Mouse (Mus musculus) midbrain, embryonic 13.5 days (tissue): ENCODE measurements at regions not wholly inside any gene's neighbourhood (a gene's known extent, or its start where the extent isn't known, plus 50 kb on each side); places are given as distances from the start of the nearest gene placed in this dataset.

Experiments
- ATAC-seq: fragments of 200-750 bp; cut with Nextera tagmentation; 2 replicates; pipeline ENCODE4 v1.8.0; 2017; ENCODE audit warnings: mild to moderate bottlenecking, moderate TSS enrichment, moderate library complexity
- H3K27ac ChIP-seq: fragments of 300-500 bp; sonication (generic); 2 replicates; pipeline ENCODE4 v1.5.1; 2015; ENCODE audit warnings: inconsistent platforms, mild to moderate bottlenecking, moderate library complexity
- H3K27me3 ChIP-seq: fragments of 300-500 bp; sonication (generic); 2 replicates; pipeline ENCODE4 v1.6.1; 2015; ENCODE audit warnings: mild to moderate bottlenecking, inconsistent platforms
- H3K36me3 ChIP-seq: fragments of 300-500 bp; sonication (generic); 2 replicates; pipeline ENCODE4 v1.6.1; 2015; ENCODE audit warnings: mild to moderate bottlenecking, inconsistent platforms
- H3K4me1 ChIP-seq: fragments of 300-500 bp; sonication (generic); replicated peaks from 2 replicates; pipeline ENCODE4 v1.6.1; 2015; ENCODE audit warnings: inconsistent platforms
- H3K4me2 ChIP-seq: fragments of 300-500 bp; sonication (generic); replicated peaks from 2 replicates; pipeline ENCODE4 v1.6.1; 2015; ENCODE audit warnings: moderate library complexity, mild to moderate bottlenecking, inconsistent platforms
- H3K4me3 ChIP-seq: fragments of 300-500 bp; sonication (generic); replicated peaks from 2 replicates; pipeline ENCODE4 v1.5.1; 2015; ENCODE audit warnings: mild to moderate bottlenecking, inconsistent platforms
- H3K9ac ChIP-seq: fragments of 300-500 bp; sonication (generic); replicated peaks from 2 replicates; pipeline ENCODE4 v1.6.1; 2015; ENCODE audit warnings: mild to moderate bottlenecking, inconsistent platforms
- H3K9me3 ChIP-seq: fragments of 300-500 bp; sonication (generic); 2 replicates; pipeline ENCODE4 v1.6.1; 2016; ENCODE audit warnings: mild to moderate bottlenecking, inconsistent platforms
- WGBS: fragments of 180-500 bp; shearing (Covaris S2); methylation state at CpG from one replicate; pipeline ENCODE4 v1.1.7; 2015; 5-methylcytosine and 5-hydroxymethylcytosine counted together

- no peak for ATAC-seq
- no peak overlapping the region for H3K4me3 ChIP-seq
Measured at GRCm38 (mm10) chr13:44504455-44504854, 224.8 kb upstream of the Jarid2 start.

GRCm38 (mm10) chr13:44506975-44507374 is 222.3 kb upstream of the Jarid2 start:
- Histone ChIP-seq H3K4me2 (no peak overlapping the region), H3K36me3 (no peaks in the 10 kb centered on the region), H3K4me1 (peaks cover 5% of the 10 kb centered on the region), H3K9me3 (no peaks in the 10 kb centered on the region), H3K27ac (no peak overlapping the region), H3K27me3 (no peaks in the 10 kb centered on the region), H3K9ac (no peak overlapping the region), H3K4me3 (no peak overlapping the region)
- WGBS, result 75% methylated on average over 5 of the region's 5 CpGs
- no peak for ATAC-seq

More at GRCm38 (mm10) chr13:44504455-44504854, 224.8 kb upstream of the Jarid2 start:
- 93% methylated on average over 6 of the region's 6 CpGs for WGBS
- no peaks in the 10 kb centered on the region for H3K9me3 ChIP-seq
- peaks cover 10% of the 10 kb centered on the region for H3K4me1 ChIP-seq
- H3K36me3 ChIP-seq, result no peaks in the 10 kb centered on the region
- H3K4me2 ChIP-seq, result no peak overlapping the region
- H3K27ac ChIP-seq, result no peak overlapping the region
- H3K9ac ChIP-seq, result no peak overlapping the region
- H3K27me3 ChIP-seq, result no peaks in the 10 kb centered on the region

GRCm38 (mm10) chr13:44509526-44510159 is 219.6 kb upstream of the Jarid2 start:
- Histone ChIP-seq H3K4me2 (no peak overlapping the region), H3K9me3 (no peaks in the 10 kb centered on the region), H3K36me3 (no peaks in the 10 kb centered on the region), H3K4me3 (no peak overlapping the region), H3K9ac (no peak overlapping the region), H3K4me1 (peaks cover 12% of the 10 kb centered on the region; the same call in 1 of the 2 replicates), H3K27ac (no peak overlapping the region), H3K27me3 (no peaks in the 10 kb centered on the region)
- ATAC-seq, result no peak
- WGBS, result 42% methylated on average over 11 of the region's 11 CpGs

- no peak for ATAC-seq
- no peaks in the 10 kb centered on the region for H3K27me3 ChIP-seq
- no peak overlapping the region for H3K4me2 ChIP-seq
- no peaks in the 10 kb centered on the region for H3K9me3 ChIP-seq
- no peaks in the 10 kb centered on the region for H3K36me3 ChIP-seq
- no peak overlapping the region for H3K27ac ChIP-seq
- H3K4me3 ChIP-seq, result no peak overlapping the region
- 47% methylated on average over 13 of the region's 13 CpGs for WGBS
- peaks cover 12% of the 10 kb centered on the region; the same call in 1 of the 2 replicates for H3K4me1 ChIP-seq
- H3K9ac ChIP-seq, result no peak overlapping the region
Measured at GRCm38 (mm10) chr13:44513378-44514285, 215.6 kb upstream of the Jarid2 start.

GRCm38 (mm10) chr13:44514636-44515158 is 214.6 kb upstream of the Jarid2 start:
- Histone ChIP-seq H3K9me3 (no peaks in the 10 kb centered on the region), H3K36me3 (no peaks in the 10 kb centered on the region), H3K4me1 (peaks cover 12% of the 10 kb centered on the region; the same call in 1 of the 2 replicates), H3K9ac (no peak overlapping the region), H3K4me3 (no peak overlapping the region), H3K27ac (no peak overlapping the region), H3K4me2 (no peak overlapping the region), H3K27me3 (0 out of 2 replicates have a peak, but pooled peaks cover 5% of the 10 kb centered on the region)
- 84% methylated on average over 5 of the region's 5 CpGs for WGBS
- ATAC-seq, result no peak

- Histone ChIP-seq H3K27ac (no peak overlapping the region), H3K36me3 (no peaks in the 10 kb centered on the region), H3K4me2 (no peak overlapping the region), H3K9ac (no peak overlapping the region), H3K4me1 (peaks cover 12% of the 10 kb centered on the region; the same call in 1 of the 2 replicates), H3K27me3 (peaks cover 5% of the 10 kb centered on the region; the same call in 1 of the 2 replicates), H3K4me3 (no peak overlapping the region), H3K9me3 (no peaks in the 10 kb centered on the region)
- no peak for ATAC-seq
- 83% methylated on average over 4 of the region's 4 CpGs for WGBS
Measured at GRCm38 (mm10) chr13:44516863-44517262, 212.4 kb upstream of the Jarid2 start.

- 86% methylated on average over 9 of the region's 9 CpGs for WGBS
- Histone ChIP-seq H3K9me3 (no peaks in the 10 kb centered on the region), H3K27ac (no peak overlapping the region), H3K36me3 (no peaks in the 10 kb centered on the region), H3K4me1 (peaks cover 12% of the 10 kb centered on the region; the same call in 1 of the 2 replicates), H3K4me2 (no peak overlapping the region), H3K27me3 (peaks cover 5% of the 10 kb centered on the region; the same call in 1 of the 2 replicates), H3K4me3 (no peak overlapping the region), H3K9ac (no peak overlapping the region)
- ATAC-seq, result no peak
Measured at GRCm38 (mm10) chr13:44517312-44517711, 212.0 kb upstream of the Jarid2 start.

GRCm38 (mm10) chr13:44518215-44518614 is 211.1 kb upstream of the Jarid2 start:
- peaks cover 12% of the 10 kb centered on the region; the same call in 1 of the 2 replicates for H3K4me1 ChIP-seq
- H3K27me3 ChIP-seq, result peaks cover 5% of the 10 kb centered on the region; the same call in 1 of the 2 replicates
- no peak overlapping the region for H3K4me2 ChIP-seq
- H3K27ac ChIP-seq, result no peak overlapping the region
- no peak for ATAC-seq
- H3K36me3 ChIP-seq, result no peaks in the 10 kb centered on the region
- H3K9me3 ChIP-seq, result no peaks in the 10 kb centered on the region
- no peak overlapping the region for H3K4me3 ChIP-seq
- no peak overlapping the region for H3K9ac ChIP-seq
- 92% methylated on average over 4 of the region's 4 CpGs for WGBS

- H3K9me3 ChIP-seq, result no peaks in the 10 kb centered on the region
- no peak for ATAC-seq
- H3K9ac ChIP-seq, result no peak overlapping the region
- H3K27me3 ChIP-seq, result peaks cover 8% of the 10 kb centered on the region; the same call in 1 of the 2 replicates
- no peak overlapping the region for H3K27ac ChIP-seq
- no peak overlapping the region for H3K4me3 ChIP-seq
- 83% methylated on average over 4 of the region's 4 CpGs for WGBS
- no peak overlapping the region for H3K4me2 ChIP-seq
- H3K36me3 ChIP-seq, result no peaks in the 10 kb centered on the region
- H3K4me1 ChIP-seq, result no peaks in the 10 kb centered on the region
Measured at GRCm38 (mm10) chr13:44523516-44523915, 205.8 kb upstream of the Jarid2 start.

- Histone ChIP-seq H3K4me2 (no peak overlapping the region), H3K4me1 (no peaks in the 10 kb centered on the region), H3K4me3 (no peak overlapping the region), H3K27ac (no peak overlapping the region), H3K9ac (no peak overlapping the region), H3K27me3 (no peaks in the 10 kb centered on the region), H3K36me3 (no peaks in the 10 kb centered on the region), H3K9me3 (no peaks in the 10 kb centered on the region)
- WGBS, result 89% methylated on average over 9 of the region's 9 CpGs
- ATAC-seq, result no peak
Measured at GRCm38 (mm10) chr13:44530867-44531564, 198.3 kb upstream of the Jarid2 start.

GRCm38 (mm10) chr13:44532631-44533180 is 196.6 kb upstream of the Jarid2 start:
- no peaks in the 10 kb centered on the region for H3K9me3 ChIP-seq

More at GRCm38 (mm10) chr13:44532631-44533180, 196.6 kb upstream of the Jarid2 start:
- 91% methylated on average over 11 of the region's 11 CpGs for WGBS
- ATAC-seq, result no peak
- no peak overlapping the region for H3K4me3 ChIP-seq
- no peak overlapping the region for H3K9ac ChIP-seq
- no peaks in the 10 kb centered on the region for H3K36me3 ChIP-seq
- H3K27me3 ChIP-seq, result no peaks in the 10 kb centered on the region
- H3K4me1 ChIP-seq, result no peaks in the 10 kb centered on the region
- no peak overlapping the region for H3K27ac ChIP-seq
- no peak overlapping the region for H3K4me2 ChIP-seq
